Mouse (Mus musculus): ENCODE measurements around the gene Arf1.
A peak's percentile ranks its signal among the peaks of the same experiment; 100 is the strongest.

DNA sequence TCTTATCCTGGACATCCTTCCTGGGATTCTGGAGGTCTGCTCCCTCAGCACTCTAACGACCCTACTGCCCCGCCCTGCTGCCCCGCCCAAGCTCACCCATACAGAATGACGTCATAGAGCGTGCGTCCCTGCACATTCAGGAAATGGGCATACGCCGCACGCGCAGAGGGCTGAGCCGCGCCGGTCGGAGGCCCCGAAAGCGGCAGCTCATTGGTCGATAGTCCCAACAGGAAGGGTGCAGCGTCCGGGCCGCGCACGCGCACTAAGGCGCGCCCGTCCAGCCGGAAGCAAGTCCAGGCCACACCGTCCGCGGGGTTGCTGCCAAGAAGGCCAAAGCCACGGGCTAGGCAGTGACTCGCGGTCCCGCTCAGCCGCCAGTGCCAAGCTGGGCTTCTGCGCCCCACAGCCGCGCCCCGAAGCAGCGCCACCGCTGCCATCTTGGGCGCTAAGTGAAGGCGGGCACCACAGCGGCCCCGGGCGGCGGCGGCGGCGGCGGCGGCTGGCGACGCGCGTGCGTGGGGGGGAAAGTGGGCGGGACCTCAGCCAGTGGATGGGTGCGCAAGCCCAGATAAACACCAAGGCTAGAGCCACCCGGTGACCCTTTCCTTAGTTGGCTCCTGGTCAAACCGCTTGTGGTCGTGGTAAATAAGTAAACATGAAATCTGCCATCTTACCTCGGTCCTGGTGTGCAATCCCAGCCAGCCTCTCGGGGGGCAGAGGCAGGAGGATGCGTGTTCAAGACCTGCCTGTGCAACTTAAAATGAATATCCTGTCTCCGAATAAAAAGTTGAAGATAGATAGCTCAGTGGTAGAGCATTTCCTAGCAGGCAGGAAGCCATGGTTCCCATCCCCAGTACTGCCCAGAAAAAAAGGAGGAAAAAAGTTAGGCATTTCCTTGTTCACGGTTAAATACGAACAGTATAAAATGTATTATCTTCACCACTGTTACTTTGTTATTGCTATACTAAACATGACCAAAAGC is 64.5 kb downstream of the Arf1 start, which contains the start of gene Iba57:
- TF ChIP-seq TBP (conservative IDR thresholded peaks at IDR 0.05; ENCODE audit: low read depth, low read length) (peak; percentile 55; the same call in 1 of the 2 replicates), CTCF (conservative IDR thresholded peaks at IDR 0.05 in 1 of 2, IDR thresholded peaks at IDR 0.05 in 1 of 2; ENCODE audit: low read depth in 2 of 2, low read length in 2 of 2) (peak in 1 of 2 experiments; percentile 49; a peak in 2 of 4 replicates), USF1 (IDR thresholded peaks at IDR 0.05; ENCODE audit: low read depth, low read length) (no peak), MAFK (IDR thresholded peaks at IDR 0.05; ENCODE audit: insufficient replicate concordance, low read length) (no peak), POLR2A (IDR thresholded peaks at IDR 0.05; ENCODE audit: low read depth, low read length) (peak; percentile 95), TCF12 (IDR thresholded peaks at IDR 0.05; ENCODE audit: low read depth, low read length) (peak; percentile 88), EP300 (IDR thresholded peaks at IDR 0.05; ENCODE audit: low read length) (no peak), ELF1 (IDR thresholded peaks at IDR 0.05; ENCODE audit: low read depth, low read length) (peak; percentile 99)
